Mouse (Mus musculus) lung, adult 2 months (tissue): ENCODE measurements around the gene Leng1.

Experiments
- CTCF ChIP-seq: fragments of 200-500 bp; IDR thresholded peaks from 2 replicates; pipeline ENCODE4 v1.5.1; 2011; ENCODE audit warnings: mild to moderate bottlenecking, low read length, control low read depth; ENCODE audit not compliant: insufficient read depth
- POLR2A ChIP-seq: fragments of 200-500 bp; IDR thresholded peaks from 2 replicates; pipeline ENCODE4 v1.6.1; 2011; ENCODE audit warnings: low read depth, mild to moderate bottlenecking, control low read depth, low read length, borderline replicate concordance; ENCODE audit errors: extremely low read depth

GRCm38 (mm10) chr7:3646641-3647040 lies 19.0 kb downstream of the Leng1 start:
- TF ChIP-seq CTCF (no peak), POLR2A (no peak)
